Mouse (Mus musculus): Measurements from ENCODE around the gene Hnrnph2. TPM values are rescaled to one million over a fixed set of nuclear protein-coding genes. Genes with fewer than 3 reads are reported as not detected.
A peak's percentile ranks its signal among the peaks of the same experiment; 100 is the strongest.

The Hnrnph2 gene
- polyA plus RNA-seq, 1 experiment from 2014 or later = 143 TPM

DNA sequence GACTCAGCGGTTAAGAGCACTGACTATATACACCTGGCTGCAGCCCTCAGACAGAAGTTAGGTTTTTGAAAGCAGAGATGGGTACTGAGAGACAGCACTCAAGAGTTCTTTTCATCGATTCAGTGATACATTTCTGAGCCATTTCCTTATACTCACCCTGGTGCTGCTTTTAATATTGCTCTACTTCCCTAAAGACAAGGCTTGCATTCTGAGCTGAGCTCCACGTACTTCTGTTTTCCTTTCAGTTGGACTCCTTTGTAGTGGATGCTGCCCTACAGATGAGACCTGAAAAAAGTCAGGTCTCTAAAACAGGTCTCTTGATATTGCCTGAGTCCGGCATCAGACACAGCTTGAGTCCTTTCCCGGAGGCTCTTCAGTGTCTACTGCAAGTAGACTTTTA lies 31.7 kb downstream of the Hnrnph2 start:
- Histone ChIP-seq H3K36me3 (ENCODE audit: control insufficient read depth, insufficient read depth, low read length) (no peaks in the 10 kb centered on the region), H3K4me3 (ENCODE audit: low read depth, low read length) (no peak overlapping the region), H3K27ac (ENCODE audit: low read length) (no peak overlapping the region), H3K9me3 (replicated peaks; ENCODE audit: control insufficient read depth, low read length, poor library complexity, severe bottlenecking) (no peaks in the 10 kb centered on the region), H3K9ac (ENCODE audit: low read depth, low read length) (no peak overlapping the region), H3K4me1 (ENCODE audit: control insufficient read depth, insufficient read depth, low read length) (no peaks in the 10 kb centered on the region), H3K27me3 (ENCODE audit: control insufficient read depth, insufficient read depth, low read depth, low read length) (no peaks in the 10 kb centered on the region), H3K4me2 (ENCODE audit: low read length) (no peak overlapping the region)
- no peak for ATAC-seq
- WGBS = 89% methylated on average over 5 of the region's 5 CpGs

DNA sequence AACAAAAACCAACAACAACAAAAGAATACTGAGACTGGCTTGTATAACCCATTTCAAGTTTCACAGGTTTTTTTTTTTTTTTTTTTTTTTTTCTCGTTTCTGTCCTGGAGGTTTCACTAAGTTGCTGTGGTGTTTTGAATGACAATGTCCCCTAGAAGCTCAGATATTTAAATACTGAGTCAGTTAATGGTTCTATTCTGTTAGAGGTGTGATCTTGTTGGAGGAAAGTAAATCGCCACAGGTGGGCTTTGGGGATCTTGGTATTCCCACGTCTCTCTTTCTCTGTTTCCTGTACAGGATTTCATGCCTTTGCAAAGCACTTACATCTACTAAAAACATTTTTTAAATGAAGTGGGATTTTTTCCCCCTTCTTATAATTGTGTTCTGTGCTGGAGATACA lies 34.1 kb downstream of the Hnrnph2 start:
- no peak overlapping the region for H3K4me2 ChIP-seq (ENCODE audit: low read length)
- no peak overlapping the region for H3K27ac ChIP-seq (ENCODE audit: low read length)
- no peak for ATAC-seq
- H3K9ac ChIP-seq (ENCODE audit: low read depth, low read length) = no peak overlapping the region
- no peak overlapping the region for H3K4me3 ChIP-seq (ENCODE audit: low read depth, low read length)
- H3K9me3 ChIP-seq (replicated peaks; ENCODE audit: control insufficient read depth, low read length, poor library complexity, severe bottlenecking) = no peaks in the 10 kb centered on the region
- 46% methylated on average over 3 of the region's 3 CpGs for WGBS
- no peaks in the 10 kb centered on the region for H3K4me1 ChIP-seq (ENCODE audit: control insufficient read depth, insufficient read depth, low read length)
- H3K36me3 ChIP-seq (ENCODE audit: control insufficient read depth, insufficient read depth, low read length) = no peaks in the 10 kb centered on the region
- H3K27me3 ChIP-seq (ENCODE audit: control insufficient read depth, insufficient read depth, low read depth, low read length) = no peaks in the 10 kb centered on the region

GRCm38 (mm10) chrX:134635860-134636259 lies 34.9 kb downstream of the Hnrnph2 start:
- Histone ChIP-seq H3K4me3 (ENCODE audit: low read depth, low read length) (no peak overlapping the region), H3K4me1 (ENCODE audit: control insufficient read depth, insufficient read depth, low read length) (no peaks in the 10 kb centered on the region), H3K27me3 (ENCODE audit: control insufficient read depth, insufficient read depth, low read depth, low read length) (no peaks in the 10 kb centered on the region), H3K4me2 (ENCODE audit: low read length) (no peak overlapping the region), H3K9me3 (replicated peaks; ENCODE audit: control insufficient read depth, low read length, poor library complexity, severe bottlenecking) (no peaks in the 10 kb centered on the region), H3K9ac (ENCODE audit: low read depth, low read length) (no peak overlapping the region), H3K36me3 (ENCODE audit: control insufficient read depth, insufficient read depth, low read length) (no peaks in the 10 kb centered on the region), H3K27ac (ENCODE audit: low read length) (no peak overlapping the region)
- 66% methylated on average over 3 of the region's 3 CpGs for whole genome bisulfite sequencing
- ATAC-seq = no peak

DNA sequence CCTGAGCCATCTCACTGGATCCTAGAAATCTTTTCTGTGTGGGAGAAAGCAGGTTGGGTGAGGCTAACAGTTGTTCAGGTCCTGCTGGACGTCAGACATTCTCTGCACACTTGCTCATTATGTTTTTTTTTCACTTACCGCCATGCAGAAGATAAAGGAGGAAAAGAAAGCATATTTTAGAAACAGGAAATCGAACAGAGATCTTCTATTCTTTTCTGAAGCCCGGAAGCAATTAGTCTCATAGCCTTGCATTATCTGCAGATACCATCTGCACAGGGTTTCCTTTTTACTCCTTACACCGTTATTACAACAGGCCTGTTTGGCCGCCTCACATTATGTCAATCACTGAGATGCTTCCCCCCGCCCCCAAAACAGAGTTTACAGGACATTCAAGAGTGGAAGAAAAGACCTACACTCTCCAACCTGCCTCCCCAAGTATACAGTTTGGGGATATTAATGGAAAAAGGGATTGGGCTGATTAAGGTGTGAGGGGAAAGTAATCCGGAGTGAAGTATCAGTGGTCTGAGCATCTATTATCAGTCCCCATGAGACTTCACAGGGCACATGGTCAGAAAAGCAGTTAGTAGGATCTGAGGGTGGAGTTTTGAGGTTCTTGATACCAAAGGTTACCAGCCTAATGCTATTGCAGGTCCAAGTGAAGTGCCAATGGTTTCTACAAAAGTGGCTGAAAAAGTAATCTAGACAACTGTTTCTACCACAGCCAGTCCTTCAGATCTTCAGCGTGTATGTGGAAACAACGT lies 40.2 kb downstream of the Hnrnph2 start:
- no peaks in the 10 kb centered on the region for H3K9me3 ChIP-seq (replicated peaks; ENCODE audit: control insufficient read depth, low read length, poor library complexity, severe bottlenecking)
- no peaks in the 10 kb centered on the region for H3K27me3 ChIP-seq (ENCODE audit: control insufficient read depth, insufficient read depth, low read depth, low read length)
- H3K27ac ChIP-seq (ENCODE audit: low read length) = no peak overlapping the region
- H3K4me3 ChIP-seq (ENCODE audit: low read depth, low read length) = no peak overlapping the region
- no peaks in the 10 kb centered on the region for H3K36me3 ChIP-seq (ENCODE audit: control insufficient read depth, insufficient read depth, low read length)
- ATAC-seq = no peak
- H3K9ac ChIP-seq (ENCODE audit: low read depth, low read length) = no peak overlapping the region
- no peaks in the 10 kb centered on the region for H3K4me1 ChIP-seq (ENCODE audit: control insufficient read depth, insufficient read depth, low read length)
- H3K4me2 ChIP-seq (ENCODE audit: low read length) = no peak overlapping the region
- WGBS = 78% methylated on average over 10 of the region's 10 CpGs

- H3K36me3 ChIP-seq (ENCODE audit: control insufficient read depth, insufficient read depth, low read length) = no peaks in the 10 kb centered on the region
- ATAC-seq = no peak
- no peak overlapping the region for H3K4me3 ChIP-seq (ENCODE audit: low read depth, low read length)
- H3K27ac ChIP-seq (ENCODE audit: low read length) = no peak overlapping the region
- no peaks in the 10 kb centered on the region for H3K4me1 ChIP-seq (ENCODE audit: control insufficient read depth, insufficient read depth, low read length)
- no peaks in the 10 kb centered on the region for H3K27me3 ChIP-seq (ENCODE audit: control insufficient read depth, insufficient read depth, low read depth, low read length)
- WGBS = 90% methylated on average over 1 of the region's 1 CpGs
- no peak overlapping the region for H3K4me2 ChIP-seq (ENCODE audit: low read length)
- H3K9ac ChIP-seq (ENCODE audit: low read depth, low read length) = no peak overlapping the region
- no peaks in the 10 kb centered on the region for H3K9me3 ChIP-seq (replicated peaks; ENCODE audit: control insufficient read depth, low read length, poor library complexity, severe bottlenecking)
Observed at GRCm38 (mm10) chrX:134646338-134646737, 45.4 kb downstream of the Hnrnph2 start.

- no peaks in the 10 kb centered on the region for H3K4me1 ChIP-seq (ENCODE audit: control insufficient read depth, insufficient read depth, low read length)
- H3K36me3 ChIP-seq (ENCODE audit: control insufficient read depth, insufficient read depth, low read length) = no peaks in the 10 kb centered on the region
- ATAC-seq = peak; percentile 32; the same call in 1 of the 2 replicates
- H3K9me3 ChIP-seq (replicated peaks; ENCODE audit: control insufficient read depth, low read length, poor library complexity, severe bottlenecking) = no peaks in the 10 kb centered on the region
- no peak overlapping the region for H3K9ac ChIP-seq (ENCODE audit: low read depth, low read length)
- WGBS = 68% methylated on average over 8 of the region's 8 CpGs
- H3K4me2 ChIP-seq (ENCODE audit: low read length) = no peak overlapping the region
- H3K27me3 ChIP-seq (ENCODE audit: control insufficient read depth, insufficient read depth, low read depth, low read length) = no peaks in the 10 kb centered on the region
- H3K4me3 ChIP-seq (ENCODE audit: low read depth, low read length) = no peak overlapping the region
- H3K27ac ChIP-seq (ENCODE audit: low read length) = no peak overlapping the region
Observed at GRCm38 (mm10) chrX:134647421-134647820, 46.4 kb downstream of the Hnrnph2 start.

DNA sequence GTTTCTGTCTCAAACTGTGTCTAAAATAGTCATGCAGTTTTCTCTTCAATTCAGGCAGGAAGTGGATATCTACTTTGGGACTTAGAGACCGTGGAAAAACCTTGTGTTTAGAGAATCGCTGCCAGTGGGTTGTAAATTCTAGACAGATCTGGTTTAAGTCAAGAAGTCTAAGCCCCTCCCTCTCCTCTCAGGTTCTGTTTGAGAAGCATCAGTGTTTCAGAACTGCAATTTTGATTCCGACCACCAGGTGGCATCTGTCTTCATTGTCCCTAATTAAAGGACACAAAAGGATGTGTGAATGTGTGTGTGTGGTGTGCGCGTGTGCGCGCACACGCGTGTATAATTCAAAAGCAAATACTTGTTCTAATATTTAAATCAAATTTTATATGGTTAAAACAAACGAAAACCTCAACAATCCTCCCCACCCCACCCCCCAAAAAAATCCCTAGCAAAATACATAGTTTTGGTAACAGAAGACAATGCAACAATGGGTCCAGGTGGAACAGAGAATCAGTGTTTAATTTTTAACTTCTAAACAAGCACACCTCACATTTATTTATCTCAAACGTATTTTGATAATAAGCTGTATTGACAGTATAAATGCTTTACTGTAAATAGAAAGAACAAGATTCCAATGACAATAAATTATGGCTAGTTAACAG lies 47.2 kb downstream of the Hnrnph2 start:
- 20% methylated on average over 11 of the region's 11 CpGs for WGBS
- Histone ChIP-seq H3K27me3 (ENCODE audit: control insufficient read depth, insufficient read depth, low read depth, low read length) (no peaks in the 10 kb centered on the region), H3K4me1 (ENCODE audit: control insufficient read depth, insufficient read depth, low read length) (no peaks in the 10 kb centered on the region), H3K4me2 (ENCODE audit: low read length) (peak overlapping the region; percentile 29; the same call in 1 of the 2 replicates), H3K9me3 (replicated peaks; ENCODE audit: control insufficient read depth, low read length, poor library complexity, severe bottlenecking) (no peaks in the 10 kb centered on the region), H3K4me3 (ENCODE audit: low read depth, low read length) (peak overlapping the region; percentile 14; the same call in 1 of the 2 replicates), H3K36me3 (ENCODE audit: control insufficient read depth, insufficient read depth, low read length) (no peaks in the 10 kb centered on the region), H3K9ac (ENCODE audit: low read depth, low read length) (no peak overlapping the region), H3K27ac (ENCODE audit: low read length) (no peak overlapping the region)
- ATAC-seq = peak; percentile 62; the same call in 1 of the 2 replicates

DNA sequence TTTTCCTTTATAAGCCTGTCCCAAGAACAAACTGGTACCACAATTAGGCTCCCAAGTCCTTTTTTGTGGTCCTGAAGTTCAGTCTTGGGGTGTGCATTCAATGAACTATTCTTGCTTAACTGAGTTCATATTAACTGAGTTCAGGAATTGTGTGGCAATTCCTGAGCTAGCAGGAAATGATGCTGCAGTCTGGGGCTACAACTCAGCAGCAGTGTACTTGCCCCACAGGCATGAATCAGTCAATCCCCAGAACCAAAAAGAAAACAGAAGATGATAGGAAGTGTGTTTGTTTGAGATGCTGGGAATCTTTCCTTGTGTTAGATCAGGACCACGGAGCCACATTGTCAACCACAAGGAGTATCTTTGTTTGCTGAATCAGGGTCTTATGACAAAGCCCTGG lies 51.1 kb downstream of the Hnrnph2 start:
- no peak for ATAC-seq
- Histone ChIP-seq H3K4me1 (ENCODE audit: control insufficient read depth, insufficient read depth, low read length) (no peaks in the 10 kb centered on the region), H3K27ac (ENCODE audit: low read length) (no peak overlapping the region), H3K9ac (ENCODE audit: low read depth, low read length) (no peak overlapping the region), H3K36me3 (ENCODE audit: control insufficient read depth, insufficient read depth, low read length) (no peaks in the 10 kb centered on the region), H3K27me3 (ENCODE audit: control insufficient read depth, insufficient read depth, low read depth, low read length) (no peaks in the 10 kb centered on the region), H3K4me2 (ENCODE audit: low read length) (no peak overlapping the region), H3K4me3 (ENCODE audit: low read depth, low read length) (no peak overlapping the region), H3K9me3 (replicated peaks; ENCODE audit: control insufficient read depth, low read length, poor library complexity, severe bottlenecking) (no peaks in the 10 kb centered on the region)
- WGBS = 66% methylated on average over 1 of the region's 1 CpGs

Data from midbrain, embryonic 16.5 days (tissue).